Mouse (Mus musculus): ENCODE results near the gene Gm49358. TPM values are rescaled to one million over a fixed set of nuclear protein-coding genes. Genes with fewer than 3 reads are reported as not detected.

Gm49358 gene
- polyA plus RNA-seq, 1 experiment from 2014 or later = not detected

DNA sequence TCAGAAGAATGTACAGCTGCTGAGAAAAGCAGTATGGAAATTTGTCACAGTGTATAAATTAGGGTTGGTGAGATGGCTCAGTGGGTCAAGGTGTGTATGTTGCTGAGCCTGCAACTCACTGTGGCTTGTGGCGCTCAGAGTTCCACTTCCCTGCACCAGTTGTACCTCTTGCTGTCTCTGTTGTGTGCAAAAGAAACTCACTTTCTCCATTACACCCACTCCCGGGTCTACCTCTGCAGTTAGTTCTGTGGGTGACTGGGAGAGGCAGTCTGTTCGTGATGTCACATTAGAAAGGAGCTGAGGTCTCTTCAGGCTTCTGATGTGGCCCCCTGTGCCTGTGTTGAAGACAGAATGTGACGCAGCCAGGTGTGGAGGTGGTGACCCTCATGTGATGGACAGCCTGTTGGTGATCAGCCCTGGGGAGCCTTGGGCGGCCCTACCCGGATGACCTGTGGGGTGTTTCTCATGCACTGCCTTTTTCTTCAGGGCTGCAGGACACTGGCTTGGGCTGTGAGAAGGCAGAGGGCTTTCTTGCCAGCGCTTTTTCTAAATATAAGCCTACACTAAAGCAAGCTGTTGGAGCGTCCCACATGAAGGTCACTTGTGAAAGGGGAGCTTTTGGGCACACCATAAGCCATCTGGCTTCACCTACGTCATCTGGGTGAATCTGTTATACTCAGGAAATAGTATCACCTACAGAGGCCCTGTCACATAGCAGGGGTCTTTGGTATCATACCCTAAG, 31.2 kb downstream of the Gm49358 start:
- WGBS = 82% methylated on average over 9 of the region's 9 CpGs
- H3K27ac ChIP-seq = peak overlapping the region; percentile 39; the same call in 1 of the 2 replicates
- H3K9me3 ChIP-seq = no peaks in the 10 kb centered on the region
- no peaks in the 10 kb centered on the region for H3K36me3 ChIP-seq
- no peaks in the 10 kb centered on the region for H3K27me3 ChIP-seq (ENCODE audit: insufficient read depth, poor library complexity, severe bottlenecking)
- peak; percentile 75 for DNase-seq (ENCODE audit: low spot score)
- peaks cover 40% of the 10 kb centered on the region for H3K4me1 ChIP-seq
- H3K4me3 ChIP-seq = no peak overlapping the region

DNA sequence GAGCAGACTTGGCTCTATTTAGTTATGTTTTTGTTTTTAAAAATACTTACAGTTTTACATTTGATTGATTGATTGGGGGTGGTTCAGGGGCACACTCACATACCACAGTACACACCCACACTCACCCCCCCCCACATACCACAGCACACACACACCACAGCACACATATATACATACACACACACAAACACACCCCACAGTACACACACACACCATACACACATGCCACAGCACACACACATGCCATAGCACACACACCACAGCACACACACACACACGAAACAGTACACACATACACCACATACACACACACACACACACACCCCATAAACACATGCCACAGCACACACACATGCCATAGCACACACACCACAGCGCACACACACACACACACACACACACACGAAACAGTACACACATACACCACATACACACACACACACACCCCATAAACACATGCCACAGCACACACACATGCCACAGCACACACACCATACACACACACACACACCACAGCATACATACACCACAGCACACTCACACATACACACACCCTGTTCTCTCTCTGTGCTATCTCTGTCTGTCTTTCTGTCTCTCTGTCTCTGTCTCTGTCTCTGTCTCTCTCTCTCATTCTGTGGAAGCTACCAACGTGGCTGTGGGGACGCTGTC, 32.4 kb downstream of the Gm49358 start:
- no peaks in the 10 kb centered on the region for H3K36me3 ChIP-seq
- H3K27ac ChIP-seq = no peak overlapping the region
- DNase-seq (ENCODE audit: low spot score) = no peak
- peaks cover 39% of the 10 kb centered on the region for H3K4me1 ChIP-seq
- H3K9me3 ChIP-seq = no peaks in the 10 kb centered on the region
- no peak overlapping the region for H3K4me3 ChIP-seq
- 98% methylated on average over 5 of the region's 5 CpGs for WGBS
- H3K27me3 ChIP-seq (ENCODE audit: insufficient read depth, poor library complexity, severe bottlenecking) = no peaks in the 10 kb centered on the region

DNA sequence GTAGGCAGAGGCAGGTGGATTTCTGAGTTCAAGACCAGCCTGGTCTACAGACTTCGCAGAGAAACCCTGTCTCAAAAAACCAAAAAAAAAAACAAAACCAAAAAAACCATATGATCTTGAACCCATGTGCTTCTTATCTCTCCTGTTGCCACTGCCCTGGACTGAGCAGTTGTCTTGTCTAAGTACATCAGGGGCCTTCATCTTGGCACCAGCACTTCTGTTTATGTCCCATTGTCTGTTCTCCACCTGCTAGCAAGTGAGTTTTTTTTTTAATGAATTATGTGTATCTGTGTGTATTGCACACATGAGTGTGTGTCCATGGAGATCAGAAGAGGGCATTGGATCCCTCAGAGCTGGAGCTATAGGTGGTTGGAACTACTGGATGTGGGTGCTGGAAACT, 43.6 kb downstream of the Gm49358 start:
- H3K4me1 ChIP-seq = no peaks in the 10 kb centered on the region
- WGBS = 92% methylated on average over 1 of the region's 1 CpGs
- no peak for DNase-seq (ENCODE audit: low spot score)
- no peak overlapping the region for H3K27ac ChIP-seq
- H3K36me3 ChIP-seq = peaks cover 10% of the 10 kb centered on the region; the same call in 1 of the 2 replicates
- no peaks in the 10 kb centered on the region for H3K27me3 ChIP-seq (ENCODE audit: insufficient read depth, poor library complexity, severe bottlenecking)
- H3K9me3 ChIP-seq = no peaks in the 10 kb centered on the region
- no peak overlapping the region for H3K4me3 ChIP-seq

DNA sequence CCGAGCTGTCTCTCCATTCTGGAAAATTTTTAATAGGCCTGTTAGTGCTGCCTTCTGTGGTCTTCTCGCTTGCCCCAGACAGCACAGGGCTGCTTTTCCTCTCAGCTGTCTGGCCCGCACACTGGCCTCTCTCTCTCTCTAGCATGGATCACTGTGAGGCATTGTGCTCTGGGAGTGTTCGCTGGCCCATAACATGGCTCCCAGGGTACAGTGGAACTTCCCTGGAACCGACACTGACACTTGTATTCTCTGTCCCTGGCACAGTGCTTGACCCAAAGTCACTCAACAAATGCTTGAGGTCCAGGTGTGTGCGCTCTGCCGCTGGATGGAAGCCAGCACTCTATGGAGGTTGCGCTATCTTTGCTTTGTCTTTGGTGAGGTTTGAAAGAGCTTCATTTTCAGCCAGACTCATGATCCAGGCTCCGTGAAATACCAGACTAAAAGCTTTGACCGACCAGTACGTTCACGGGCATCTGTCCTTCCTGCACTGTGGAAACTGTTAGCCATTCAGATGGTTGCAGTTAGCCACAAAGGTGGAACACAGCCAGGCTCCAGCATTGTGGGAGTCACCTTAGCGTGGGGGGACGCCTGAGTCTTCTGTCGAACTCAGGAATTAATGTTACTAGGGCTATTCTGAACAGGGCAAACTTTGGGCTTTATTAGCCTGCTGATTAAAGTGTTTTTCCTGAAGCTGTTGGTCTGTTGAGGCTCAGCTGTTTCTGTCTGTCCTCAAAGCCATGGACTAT, 44.4 kb downstream of the Gm49358 start:
- Histone ChIP-seq H3K4me3 (no peak overlapping the region), H3K27me3 (ENCODE audit: insufficient read depth, poor library complexity, severe bottlenecking) (no peaks in the 10 kb centered on the region), H3K27ac (no peak overlapping the region), H3K9me3 (no peaks in the 10 kb centered on the region), H3K4me1 (no peaks in the 10 kb centered on the region), H3K36me3 (peaks cover 11% of the 10 kb centered on the region; the same call in 1 of the 2 replicates)
- WGBS = 91% methylated on average over 15 of the region's 15 CpGs
- DNase-seq (ENCODE audit: low spot score) = no peak

DNA sequence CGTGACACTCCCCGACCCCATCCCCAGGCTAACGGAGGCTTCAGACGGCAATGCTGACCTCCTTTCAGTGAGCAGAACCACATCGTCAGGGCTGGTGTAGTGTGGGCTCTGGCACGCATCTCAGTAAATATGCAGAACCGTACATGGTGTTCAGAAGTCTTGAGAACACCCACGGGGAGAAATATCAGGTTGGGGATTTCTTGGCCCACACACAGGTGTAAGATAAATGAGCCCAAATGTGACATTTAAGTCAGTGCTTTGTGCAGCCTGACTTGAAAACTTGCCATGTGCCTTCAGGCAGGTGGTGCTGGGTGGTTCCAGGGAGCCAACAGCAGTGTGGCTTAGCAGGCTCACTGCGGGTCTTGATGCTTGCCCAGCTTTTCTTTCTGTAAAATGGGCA, 46.2 kb downstream of the Gm49358 start:
- Histone ChIP-seq H3K4me3 (no peak overlapping the region), H3K27me3 (ENCODE audit: insufficient read depth, poor library complexity, severe bottlenecking) (no peaks in the 10 kb centered on the region), H3K4me1 (peaks cover 16% of the 10 kb centered on the region), H3K27ac (no peak overlapping the region), H3K9me3 (no peaks in the 10 kb centered on the region), H3K36me3 (peaks cover 10% of the 10 kb centered on the region; the same call in 1 of the 2 replicates)
- no peak for DNase-seq (ENCODE audit: low spot score)
- WGBS = 90% methylated on average over 9 of the region's 9 CpGs

DNA sequence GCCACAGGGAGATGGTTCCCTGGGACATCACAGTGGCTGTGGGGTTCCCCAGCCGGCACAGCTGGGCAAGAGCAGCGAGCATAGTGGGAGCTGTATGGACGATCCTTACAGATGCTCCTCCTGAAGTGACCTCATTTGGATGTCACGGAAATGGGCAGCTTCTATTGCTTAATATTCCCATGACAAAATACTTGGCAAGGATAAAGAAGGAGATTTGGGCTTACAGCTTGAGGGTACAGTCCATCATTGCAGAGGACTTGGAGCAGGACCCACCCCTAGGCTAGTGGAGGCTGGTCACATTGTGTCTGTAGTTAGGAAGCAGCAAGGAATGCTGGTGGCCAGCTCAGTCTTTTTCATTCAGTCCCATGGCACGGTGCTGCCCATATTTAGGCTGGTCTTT, 46.8 kb downstream of the Gm49358 start:
- WGBS = 94% methylated on average over 5 of the region's 5 CpGs
- no peak overlapping the region for H3K27ac ChIP-seq

DNA sequence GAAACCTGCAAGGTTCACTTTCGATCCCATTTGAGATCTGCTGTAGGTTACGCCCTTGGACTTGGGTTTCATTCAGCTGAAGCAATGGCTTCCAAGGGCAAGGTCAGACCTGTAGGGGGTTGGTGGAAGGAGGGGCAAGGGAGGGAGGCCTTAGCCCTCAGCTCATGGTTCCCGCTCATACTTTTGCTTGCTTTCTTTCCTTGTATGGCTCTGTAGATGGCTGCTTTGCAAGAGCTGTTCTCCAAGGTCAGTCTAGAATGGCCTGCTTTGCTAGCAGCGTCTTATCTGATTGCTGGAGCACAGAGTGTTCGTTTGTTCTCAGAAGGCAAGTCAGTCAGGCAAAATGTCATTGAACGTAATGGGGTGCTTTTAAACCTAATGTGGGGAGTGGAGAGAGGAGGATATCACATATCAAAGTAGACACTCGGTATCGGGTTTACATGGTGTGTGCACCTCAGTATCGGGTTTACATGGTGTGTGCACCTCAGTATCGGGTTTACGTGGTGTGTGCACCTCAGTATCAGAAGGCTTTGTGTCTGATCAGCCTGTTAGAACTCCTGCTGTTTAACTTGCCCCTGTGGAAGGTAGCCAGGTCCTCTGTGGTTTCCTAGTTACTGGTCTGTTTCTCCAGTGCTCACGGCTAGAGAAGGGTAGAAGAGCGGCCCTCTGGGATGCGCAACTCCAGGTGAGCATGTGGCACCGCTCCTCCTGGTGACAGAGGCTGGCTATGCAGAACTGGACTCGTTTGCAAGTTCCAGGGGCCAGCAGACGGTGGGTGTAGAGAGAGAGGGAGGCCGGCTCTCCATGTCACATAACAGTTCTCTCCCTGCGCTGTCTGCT, 50.7 kb downstream of the Gm49358 start:
- no peak for DNase-seq (ENCODE audit: low spot score)
- H3K27ac ChIP-seq = peak overlapping the region; percentile 86
- H3K4me3 ChIP-seq = no peak overlapping the region
- H3K9me3 ChIP-seq = no peaks in the 10 kb centered on the region
- H3K36me3 ChIP-seq = peaks cover 4% of the 10 kb centered on the region; the same call in 1 of the 2 replicates
- WGBS = 61% methylated on average over 19 of the region's 19 CpGs
- peaks cover 41% of the 10 kb centered on the region for H3K4me1 ChIP-seq
- H3K27me3 ChIP-seq (ENCODE audit: insufficient read depth, poor library complexity, severe bottlenecking) = no peaks in the 10 kb centered on the region

More for the DNA sequence above, 46.8 kb downstream of the Gm49358 start:
- Histone ChIP-seq H3K36me3 (peaks cover 9% of the 10 kb centered on the region; the same call in 1 of the 2 replicates), H3K27me3 (ENCODE audit: insufficient read depth, poor library complexity, severe bottlenecking) (no peaks in the 10 kb centered on the region), H3K4me1 (peaks cover 22% of the 10 kb centered on the region), H3K9me3 (no peaks in the 10 kb centered on the region), H3K4me3 (no peak overlapping the region)
- DNase-seq (ENCODE audit: low spot score) = no peak

DNA sequence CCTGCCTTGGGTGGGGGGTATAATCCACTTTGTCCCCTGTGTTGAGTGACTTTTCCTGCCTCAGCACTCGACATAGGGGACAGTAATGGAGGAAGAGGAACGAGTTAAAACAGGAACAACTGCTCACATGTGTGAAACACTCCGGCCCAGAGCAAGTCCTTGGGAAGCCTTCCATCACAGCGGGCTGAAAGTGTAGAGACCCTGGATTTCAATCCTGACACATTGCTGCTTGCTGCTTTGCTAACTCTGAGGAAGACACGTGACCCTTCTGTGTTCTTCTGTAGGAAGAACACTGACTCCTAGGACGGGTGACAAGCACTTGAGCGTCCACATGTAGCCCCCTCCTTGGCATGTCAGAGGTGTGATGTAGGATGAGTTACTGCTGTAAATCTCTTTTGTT, 51.4 kb downstream of the Gm49358 start:
- 76% methylated on average over 7 of the region's 7 CpGs for WGBS

DNA sequence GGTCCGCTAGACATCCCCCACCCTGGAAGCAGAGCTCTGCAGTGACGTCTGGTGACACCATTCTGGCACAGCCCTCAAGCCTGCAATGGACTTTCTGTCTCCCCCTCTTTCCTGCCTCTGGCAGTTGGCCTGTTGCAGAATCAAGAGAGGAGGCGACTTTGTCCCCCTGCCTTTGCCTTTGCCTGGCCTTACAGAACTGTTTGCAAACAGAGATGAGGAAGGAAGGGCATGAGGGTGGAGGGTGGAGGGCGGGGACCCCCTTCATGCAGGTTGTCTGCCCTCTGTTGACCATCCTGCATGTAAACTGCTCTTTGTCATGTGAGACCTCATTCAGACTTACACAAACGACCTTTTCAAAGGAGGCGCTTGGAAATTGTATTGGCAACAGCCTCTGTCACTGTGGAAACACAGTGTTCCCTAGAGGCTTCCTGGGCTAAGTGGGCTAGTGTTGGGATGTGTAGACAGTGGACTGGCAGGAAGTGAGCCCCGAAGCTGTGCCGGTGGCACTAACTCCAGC, 55.9 kb downstream of the Gm49358 start:
- H3K27ac ChIP-seq = peak overlapping the region; percentile 62
- H3K36me3 ChIP-seq = peaks cover 19% of the 10 kb centered on the region
- H3K9me3 ChIP-seq = no peaks in the 10 kb centered on the region
- H3K27me3 ChIP-seq (ENCODE audit: insufficient read depth, poor library complexity, severe bottlenecking) = no peaks in the 10 kb centered on the region
- WGBS = 52% methylated on average over 8 of the region's 8 CpGs
- no peak overlapping the region for H3K4me3 ChIP-seq
- DNase-seq (ENCODE audit: low spot score) = no peak
- H3K4me1 ChIP-seq = peaks cover 34% of the 10 kb centered on the region

More for the DNA sequence above, 51.4 kb downstream of the Gm49358 start:
- no peak overlapping the region for H3K4me3 ChIP-seq
- peak overlapping the region; percentile 86; the same call in 1 of the 2 replicates for H3K27ac ChIP-seq
- H3K27me3 ChIP-seq (ENCODE audit: insufficient read depth, poor library complexity, severe bottlenecking) = no peaks in the 10 kb centered on the region
- DNase-seq (ENCODE audit: low spot score) = no peak
- peaks cover 47% of the 10 kb centered on the region for H3K4me1 ChIP-seq
- peaks cover 4% of the 10 kb centered on the region; the same call in 1 of the 2 replicates for H3K36me3 ChIP-seq
- H3K9me3 ChIP-seq = no peaks in the 10 kb centered on the region

DNA sequence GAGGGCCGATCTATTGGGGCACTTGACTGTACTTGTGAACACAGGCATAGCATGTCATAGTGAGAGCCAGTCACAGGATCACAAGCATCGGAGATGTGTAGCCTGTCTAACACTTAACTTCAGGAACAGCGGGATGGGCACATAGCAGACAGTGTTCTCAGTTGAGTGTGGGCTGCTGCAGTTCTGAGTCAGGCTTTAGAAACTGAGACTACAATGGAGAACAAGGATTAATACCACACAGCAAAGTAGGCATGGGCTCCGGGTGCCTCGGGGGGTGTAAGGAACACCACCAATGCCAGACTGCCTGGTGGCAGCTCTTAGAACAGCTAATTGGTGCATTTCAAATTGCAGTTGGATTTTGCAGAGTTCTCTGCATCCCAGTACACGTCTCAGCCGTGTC, 57.2 kb downstream of the Gm49358 start:
- no peak overlapping the region for H3K4me3 ChIP-seq
- no peaks in the 10 kb centered on the region for H3K9me3 ChIP-seq
- peaks cover 30% of the 10 kb centered on the region for H3K36me3 ChIP-seq
- DNase-seq (ENCODE audit: low spot score) = no peak
- no peak overlapping the region for H3K27ac ChIP-seq
- 90% methylated on average over 7 of the region's 7 CpGs for WGBS
- no peaks in the 10 kb centered on the region for H3K27me3 ChIP-seq (ENCODE audit: insufficient read depth, poor library complexity, severe bottlenecking)
- H3K4me1 ChIP-seq = peaks cover 29% of the 10 kb centered on the region

DNA sequence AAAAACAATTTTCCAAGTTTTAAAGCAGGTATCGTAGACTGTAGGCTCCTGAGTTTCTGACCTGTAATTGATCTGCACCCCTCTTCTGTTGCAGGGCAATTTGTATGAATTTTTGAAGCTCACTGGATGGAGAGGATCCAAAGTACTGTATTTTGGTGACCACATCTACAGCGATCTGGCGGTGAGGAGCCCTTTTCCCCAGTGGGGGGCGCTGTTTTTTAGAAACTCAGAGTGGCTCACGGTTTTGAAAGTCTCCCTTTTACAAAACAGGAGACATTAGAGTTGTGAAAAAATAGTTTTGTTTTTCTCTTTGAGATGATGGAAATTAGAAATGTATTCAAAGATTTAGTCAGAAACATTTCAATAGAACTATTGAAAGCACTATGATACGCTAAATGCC, 60.3 kb downstream of the Gm49358 start:
- H3K27me3 ChIP-seq (ENCODE audit: insufficient read depth, poor library complexity, severe bottlenecking) = no peaks in the 10 kb centered on the region
- H3K4me3 ChIP-seq = no peak overlapping the region
- H3K36me3 ChIP-seq = peaks cover 41% of the 10 kb centered on the region
- H3K27ac ChIP-seq = no peak overlapping the region
- DNase-seq (ENCODE audit: low spot score) = no peak
- H3K9me3 ChIP-seq = no peaks in the 10 kb centered on the region
- 85% methylated on average over 6 of the region's 6 CpGs for WGBS
- H3K4me1 ChIP-seq = peaks cover 21% of the 10 kb centered on the region

DNA sequence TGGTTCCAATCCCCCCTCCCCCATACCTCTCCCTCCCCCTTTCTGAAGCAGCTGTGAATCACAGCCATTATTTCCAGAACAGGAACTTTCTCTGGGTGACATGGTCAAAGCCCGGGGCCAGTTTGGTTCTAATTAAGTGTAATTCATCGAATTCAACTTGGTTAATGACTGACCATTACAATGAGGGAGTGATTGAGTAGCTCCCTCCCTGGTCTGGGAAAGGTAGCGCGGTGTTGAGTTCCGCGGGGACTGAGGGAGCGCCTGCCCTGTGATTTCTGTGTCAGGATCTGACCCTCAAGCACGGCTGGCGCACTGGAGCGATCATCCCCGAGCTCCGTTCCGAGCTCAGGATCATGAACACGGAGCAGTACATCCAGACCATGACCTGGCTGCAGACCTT, 61.1 kb downstream of the Gm49358 start:
- H3K4me1 ChIP-seq = peaks cover 13% of the 10 kb centered on the region
- peaks cover 45% of the 10 kb centered on the region for H3K36me3 ChIP-seq
- no peak for DNase-seq (ENCODE audit: low spot score)
- H3K9me3 ChIP-seq = no peaks in the 10 kb centered on the region
- no peak overlapping the region for H3K4me3 ChIP-seq
- 80% methylated on average over 14 of the region's 14 CpGs for WGBS
- H3K27ac ChIP-seq = no peak overlapping the region
- H3K27me3 ChIP-seq (ENCODE audit: insufficient read depth, poor library complexity, severe bottlenecking) = no peaks in the 10 kb centered on the region

All from heart, embryonic 10.5 days (tissue).